Mouse (Mus musculus): ENCODE measurements around the gene Sh3gl3. TPM values are rescaled to one million over a fixed set of nuclear protein-coding genes. Genes with fewer than 3 reads are reported as not detected.

The Sh3gl3 gene
- polyA plus RNA-seq, 1 experiment from 2014 or later, result 0.09 TPM

- Histone ChIP-seq H3K9me3 (ENCODE audit: low read length) (no peaks in the 10 kb centered on the region), H3K27me3 (ENCODE audit: insufficient read depth, low read length) (no peaks in the 10 kb centered on the region), H3K9ac (replicated peaks) (no peak overlapping the region), H3K4me3 (ENCODE audit: low read depth, low read length) (no peak overlapping the region), H3K27ac (ENCODE audit: low read depth) (no peak overlapping the region), H3K4me2 (ENCODE audit: low read depth, low read length) (no peak overlapping the region), H3K4me1 (ENCODE audit: insufficient read depth) (no peaks in the 10 kb centered on the region), H3K36me3 (replicated peaks; ENCODE audit: insufficient read depth, low read length) (no peaks in the 10 kb centered on the region)
- DNase-seq (no peak), ATAC-seq (no peak)
- WGBS (ENCODE audit: insufficient replicate concordance), result 45% methylated on average over 19 of the region's 19 CpGs
- peak; percentile 63 for TF ChIP-seq CTCF (IDR thresholded peaks at IDR 0.05; ENCODE audit: low read depth)
- TF ChIP-seq EP300 (IDR thresholded peaks at IDR 0.05; ENCODE audit: low read depth), result no peak
These were observed 100.5 kb downstream of the Sh3gl3 start for GRCm38 (mm10) chr7:82274011-82274709.

- Histone ChIP-seq H3K4me2 (ENCODE audit: low read depth, low read length) (no peak overlapping the region), H3K4me1 (ENCODE audit: insufficient read depth) (no peaks in the 10 kb centered on the region), H3K4me3 (ENCODE audit: low read depth, low read length) (no peak overlapping the region), H3K27me3 (ENCODE audit: insufficient read depth, low read length) (no peaks in the 10 kb centered on the region), H3K9ac (replicated peaks) (no peak overlapping the region), H3K27ac (ENCODE audit: low read depth) (no peak overlapping the region), H3K36me3 (replicated peaks; ENCODE audit: insufficient read depth, low read length) (no peaks in the 10 kb centered on the region), H3K9me3 (ENCODE audit: low read length) (no peaks in the 10 kb centered on the region)
- no peak for DNase-seq
- WGBS (ENCODE audit: insufficient replicate concordance), result 83% methylated on average over 5 of the region's 5 CpGs
- ATAC-seq, result no peak
- TF ChIP-seq CTCF (IDR thresholded peaks at IDR 0.05; ENCODE audit: low read depth) (no peak), EP300 (IDR thresholded peaks at IDR 0.05; ENCODE audit: low read depth) (no peak)
These were observed 101.3 kb downstream of the Sh3gl3 start for GRCm38 (mm10) chr7:82274975-82275374.

DNA sequence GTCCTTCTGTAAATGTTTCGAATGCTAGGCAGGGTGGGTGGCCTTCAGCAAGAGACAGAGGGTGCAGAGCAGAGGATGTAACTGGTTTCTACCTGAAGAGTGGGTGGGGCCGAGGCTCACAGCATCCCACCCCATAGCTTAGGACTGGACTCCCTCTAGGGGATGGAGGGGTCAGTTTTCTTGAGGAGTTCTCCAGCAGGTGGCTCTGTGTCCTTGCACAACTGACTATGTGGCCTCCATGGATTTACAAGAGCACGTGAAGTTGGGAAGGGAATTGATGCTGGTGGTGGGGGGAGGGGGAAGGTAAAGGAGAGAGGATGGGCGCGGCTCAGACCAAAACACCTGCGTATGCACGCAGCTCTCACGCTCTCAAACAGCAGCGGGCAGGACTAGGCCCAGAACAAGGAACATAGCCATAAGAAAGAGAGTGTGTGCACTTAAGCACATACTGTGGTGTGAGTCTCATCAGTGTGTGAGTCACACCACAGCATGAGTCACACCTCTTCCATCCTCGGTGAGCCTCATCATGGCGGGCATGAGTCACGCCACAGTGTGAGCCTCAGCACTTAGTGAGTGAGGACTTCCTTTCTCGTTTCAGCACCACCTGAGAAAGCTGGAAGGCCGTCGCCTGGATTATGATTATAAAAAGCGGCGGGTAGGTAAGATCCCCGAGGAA lies 102.0 kb downstream of the Sh3gl3 start:
- Histone ChIP-seq H3K4me1 (ENCODE audit: insufficient read depth) (no peaks in the 10 kb centered on the region), H3K9me3 (ENCODE audit: low read length) (no peaks in the 10 kb centered on the region), H3K27ac (ENCODE audit: low read depth) (no peak overlapping the region), H3K4me2 (ENCODE audit: low read depth, low read length) (no peak overlapping the region), H3K9ac (replicated peaks) (no peak overlapping the region), H3K36me3 (replicated peaks; ENCODE audit: insufficient read depth, low read length) (no peaks in the 10 kb centered on the region), H3K27me3 (ENCODE audit: insufficient read depth, low read length) (no peaks in the 10 kb centered on the region), H3K4me3 (ENCODE audit: low read depth, low read length) (no peak overlapping the region)
- WGBS (ENCODE audit: insufficient replicate concordance), result 66% methylated on average over 18 of the region's 18 CpGs
- 0 out of 2 replicates have a peak, but pooled peaks have one; percentile 17 for TF ChIP-seq CTCF (IDR thresholded peaks at IDR 0.05; ENCODE audit: low read depth)
- no peak for TF ChIP-seq EP300 (IDR thresholded peaks at IDR 0.05; ENCODE audit: low read depth)
- ATAC-seq (no peak), DNase-seq (no peak)

GRCm38 (mm10) chr7:82282011-82282410 lies 108.4 kb downstream of the Sh3gl3 start:
- Histone ChIP-seq H3K9me3 (ENCODE audit: low read length) (no peaks in the 10 kb centered on the region), H3K9ac (replicated peaks) (no peak overlapping the region), H3K4me2 (ENCODE audit: low read depth, low read length) (no peak overlapping the region), H3K27me3 (ENCODE audit: insufficient read depth, low read length) (no peaks in the 10 kb centered on the region), H3K4me3 (ENCODE audit: low read depth, low read length) (no peak overlapping the region), H3K27ac (ENCODE audit: low read depth) (no peak overlapping the region), H3K4me1 (ENCODE audit: insufficient read depth) (no peaks in the 10 kb centered on the region), H3K36me3 (replicated peaks; ENCODE audit: insufficient read depth, low read length) (no peaks in the 10 kb centered on the region)
- no peak for DNase-seq
- TF ChIP-seq CTCF (IDR thresholded peaks at IDR 0.05; ENCODE audit: low read depth) (no peak), EP300 (IDR thresholded peaks at IDR 0.05; ENCODE audit: low read depth) (no peak)
- no peak for ATAC-seq
- 82% methylated on average over 8 of the region's 8 CpGs for WGBS (ENCODE audit: insufficient replicate concordance)

- Histone ChIP-seq H3K27me3 (ENCODE audit: insufficient read depth, low read length) (no peaks in the 10 kb centered on the region), H3K27ac (ENCODE audit: low read depth) (no peak overlapping the region), H3K4me1 (ENCODE audit: insufficient read depth) (no peaks in the 10 kb centered on the region), H3K4me2 (ENCODE audit: low read depth, low read length) (no peak overlapping the region), H3K9ac (replicated peaks) (no peak overlapping the region), H3K9me3 (ENCODE audit: low read length) (peaks cover 2% of the 10 kb centered on the region; the same call in 1 of the 2 replicates), H3K4me3 (ENCODE audit: low read depth, low read length) (no peak overlapping the region), H3K36me3 (replicated peaks; ENCODE audit: insufficient read depth, low read length) (no peaks in the 10 kb centered on the region)
- WGBS (ENCODE audit: insufficient replicate concordance), result 80% methylated on average over 13 of the region's 13 CpGs
- ATAC-seq (no peak), DNase-seq (no peak)
- no peak for TF ChIP-seq CTCF (IDR thresholded peaks at IDR 0.05; ENCODE audit: low read depth)
- no peak for TF ChIP-seq EP300 (IDR thresholded peaks at IDR 0.05; ENCODE audit: low read depth)
These were observed 108.8 kb downstream of the Sh3gl3 start for GRCm38 (mm10) chr7:82282464-82282863.

DNA sequence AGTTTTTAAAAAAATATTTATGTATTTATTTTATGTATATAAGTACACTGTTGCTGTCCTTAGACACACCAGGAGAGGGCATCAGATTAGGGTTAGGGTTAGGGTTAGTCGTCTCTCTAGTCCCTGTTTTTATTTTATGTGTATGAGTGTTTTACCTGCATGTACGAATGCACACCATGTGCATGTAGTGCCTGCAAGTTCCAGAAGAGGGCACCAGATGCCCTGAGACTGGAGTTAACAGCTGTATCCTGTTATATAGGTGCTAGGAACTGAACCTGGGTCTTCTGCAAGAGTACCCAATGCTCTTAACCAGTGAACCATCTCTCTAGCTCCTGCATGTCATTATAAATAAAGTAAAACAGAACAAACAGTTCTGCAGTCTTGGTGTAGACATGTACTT lies 113.6 kb downstream of the Sh3gl3 start:
- DNase-seq, result no peak
- no peaks in the 10 kb centered on the region for H3K4me1 ChIP-seq (ENCODE audit: insufficient read depth)
- 69% methylated on average over 2 of the region's 2 CpGs for WGBS (ENCODE audit: insufficient replicate concordance)
- TF ChIP-seq EP300 (IDR thresholded peaks at IDR 0.05; ENCODE audit: low read depth), result no peak
- peak; percentile 24; the same call in 1 of the 2 replicates for TF ChIP-seq CTCF (IDR thresholded peaks at IDR 0.05; ENCODE audit: low read depth)
- H3K36me3 ChIP-seq (replicated peaks; ENCODE audit: insufficient read depth, low read length), result no peaks in the 10 kb centered on the region
- no peak overlapping the region for H3K4me2 ChIP-seq (ENCODE audit: low read depth, low read length)
- no peak for ATAC-seq
- no peak overlapping the region for H3K27ac ChIP-seq (ENCODE audit: low read depth)
- peaks cover 2% of the 10 kb centered on the region; the same call in 1 of the 2 replicates for H3K9me3 ChIP-seq (ENCODE audit: low read length)
- H3K4me3 ChIP-seq (ENCODE audit: low read depth, low read length), result no peak overlapping the region
- H3K9ac ChIP-seq (replicated peaks), result no peak overlapping the region
- H3K27me3 ChIP-seq (ENCODE audit: insufficient read depth, low read length), result no peaks in the 10 kb centered on the region
